Mouse (Mus musculus) thymus, postnatal 10 days (tissue): ENCODE measurements around the gene Spaca7.
"Not testable (repeated sequence)": the region's sequence is repeated elsewhere in the genome, so short reads cannot be mapped to it uniquely, and the experiment has no call there.

Experiments used
- DNase-seq, 2 experiments: peaks; one replicate each; pipeline ENCODE4 v3.0.0; 2021; ENCODE audit warnings: low spot score in 2 of 2

Gene Spaca7

GRCm38 (mm10) chr8:12572814-12573534, at the start of gene Spaca7:
Gene Spaca7, plus strand, starts transcription at chr8:12573029.
- DNase-seq, result no peak

- no peak for DNase-seq
Observed at GRCm38 (mm10) chr8:12524279-12524678, 48.5 kb upstream of the Spaca7 start.

GRCm38 (mm10) chr8:12528659-12529058, 44.2 kb upstream of the Spaca7 start:
- no peak for DNase-seq

- no peak for DNase-seq
Observed at GRCm38 (mm10) chr8:12535617-12536016, 37.2 kb upstream of the Spaca7 start.

GRCm38 (mm10) chr8:12536306-12536705, 36.5 kb upstream of the Spaca7 start:
- DNase-seq, result no peak

- no peak for DNase-seq
Observed at GRCm38 (mm10) chr8:12545236-12545635, 27.6 kb upstream of the Spaca7 start.

- DNase-seq, result no peak
Observed at GRCm38 (mm10) chr8:12545671-12546070, 27.2 kb upstream of the Spaca7 start.

- DNase-seq, result no peak
Observed at GRCm38 (mm10) chr8:12547466-12548220, 25.2 kb upstream of the Spaca7 start.

- no peak for DNase-seq
Observed at GRCm38 (mm10) chr8:12548255-12548654, 24.6 kb upstream of the Spaca7 start.

GRCm38 (mm10) chr8:12548680-12549079, 24.1 kb upstream of the Spaca7 start:
- no peak for DNase-seq

- DNase-seq, result no peak
Observed at GRCm38 (mm10) chr8:12555515-12556145, 17.2 kb upstream of the Spaca7 start.

- no peak for DNase-seq
Observed at GRCm38 (mm10) chr8:12558786-12559185, 14.0 kb upstream of the Spaca7 start.

- peak; percentile 4 to 44 for DNase-seq
Observed at GRCm38 (mm10) chr8:12561403-12561960, 11.3 kb upstream of the Spaca7 start.

- DNase-seq, result no peak
Observed at GRCm38 (mm10) chr8:12564307-12564706, 8.5 kb upstream of the Spaca7 start.

GRCm38 (mm10) chr8:12565488-12565887, 7.3 kb upstream of the Spaca7 start:
- DNase-seq, result no peak

- no peak for DNase-seq
Observed at GRCm38 (mm10) chr8:12566509-12566908, 6.3 kb upstream of the Spaca7 start.

- DNase-seq, result no peak
Observed at GRCm38 (mm10) chr8:12576003-12576402, 3.2 kb downstream of the Spaca7 start.

GRCm38 (mm10) chr8:12576739-12577138, 3.9 kb downstream of the Spaca7 start:
- DNase-seq, result no peak

- not testable (repeated sequence) for DNase-seq
Observed at GRCm38 (mm10) chr8:12579339-12579999, 6.6 kb downstream of the Spaca7 start.

GRCm38 (mm10) chr8:12583785-12584184, 11.0 kb downstream of the Spaca7 start:
- DNase-seq, result no peak

- peak; percentile 57 to 80 for DNase-seq
Observed at GRCm38 (mm10) chr8:12607223-12607622, 34.4 kb downstream of the Spaca7 start.

GRCm38 (mm10) chr8:12608810-12609209, 36.0 kb downstream of the Spaca7 start:
- DNase-seq, result no peak
